Mouse (Mus musculus) small intestine, adult 2 months (tissue): ENCODE data around the gene Gm45753.

Experiments
- CTCF ChIP-seq: fragments of 200-500 bp; IDR thresholded peaks from 2 replicates; pipeline ENCODE4 v1.5.1; 2012; ENCODE audit warnings: low read depth, mild to moderate bottlenecking, control low read depth, inconsistent platforms, low read length, moderate library complexity, mixed read lengths; ENCODE audit not compliant: insufficient replicate concordance, insufficient read length; ENCODE audit errors: extremely low read depth
- POLR2A ChIP-seq: fragments of 200-500 bp; IDR thresholded peaks from 2 replicates; pipeline ENCODE4 v1.6.1; 2012; ENCODE audit warnings: low read depth, mild to moderate bottlenecking, control low read depth, inconsistent platforms, low read length, moderate library complexity

DNA sequence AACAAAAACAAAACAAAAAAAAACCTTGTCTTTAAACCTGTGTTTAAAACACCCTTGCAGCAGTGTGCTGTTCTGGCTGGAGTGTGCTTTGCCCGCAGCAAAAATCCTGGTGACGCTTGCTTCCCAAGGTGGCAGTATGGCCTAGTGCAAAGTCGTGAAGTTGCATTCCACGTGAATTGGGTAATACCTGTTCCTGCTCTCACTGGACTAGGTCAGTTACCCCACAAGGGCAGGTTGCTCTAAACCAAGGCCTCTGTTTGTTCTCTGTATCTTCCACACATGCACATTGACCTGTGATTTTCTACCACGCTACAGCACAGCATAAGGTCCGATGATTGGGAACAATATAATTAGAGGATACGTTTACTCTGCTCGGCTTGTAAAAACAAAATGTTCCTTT lies 26.6 kb downstream of the Gm45753 start:
- TF ChIP-seq CTCF, result no peak
- no peak for TF ChIP-seq POLR2A
